Mouse (Mus musculus): Measurements from ENCODE around the gene Mfrp.
A peak's percentile ranks its signal among the peaks of the same experiment; 100 is the strongest.

The Mfrp gene

DNA sequence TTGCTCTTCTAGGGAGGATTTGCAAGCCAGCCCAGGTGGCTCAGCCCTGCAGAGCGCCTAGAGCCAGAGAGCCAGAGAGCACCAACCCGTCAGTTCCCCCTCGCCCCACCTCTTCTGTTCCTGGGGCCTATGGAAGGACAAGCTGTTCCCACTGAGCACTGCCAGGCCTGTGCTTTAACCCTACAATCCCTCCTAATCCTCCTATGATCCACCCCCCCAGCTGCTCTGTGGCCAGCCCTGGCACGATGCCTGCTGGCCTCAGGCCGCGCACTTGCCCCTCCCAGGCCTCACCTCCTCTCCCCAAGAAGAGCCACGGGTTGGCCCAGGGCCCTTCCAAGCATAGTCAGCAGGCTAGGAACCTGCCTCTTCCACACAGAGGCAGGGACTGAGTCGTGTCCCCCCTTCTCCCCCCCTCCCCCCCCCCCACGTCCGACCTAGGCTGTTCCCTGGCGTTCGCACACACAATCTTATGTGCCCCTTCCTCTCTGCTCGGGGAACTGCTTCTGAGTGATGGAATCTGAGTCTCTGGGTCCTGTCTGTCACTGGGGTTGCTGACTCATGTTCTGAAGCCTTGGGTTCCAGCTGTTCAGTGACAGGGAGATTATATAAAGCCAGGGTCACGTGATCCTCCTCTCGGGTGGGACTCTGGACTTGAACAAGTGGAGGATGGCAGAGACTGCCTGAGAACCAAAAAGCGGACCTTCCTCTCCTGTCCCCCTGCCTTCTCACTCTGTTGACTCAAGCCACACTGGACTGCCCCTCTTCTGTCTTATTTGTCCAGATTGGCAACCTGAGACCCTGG, 22.4 kb upstream of the Mfrp start:
- DNase-seq (ENCODE audit: low spot score), result peak; percentile 90

DNA sequence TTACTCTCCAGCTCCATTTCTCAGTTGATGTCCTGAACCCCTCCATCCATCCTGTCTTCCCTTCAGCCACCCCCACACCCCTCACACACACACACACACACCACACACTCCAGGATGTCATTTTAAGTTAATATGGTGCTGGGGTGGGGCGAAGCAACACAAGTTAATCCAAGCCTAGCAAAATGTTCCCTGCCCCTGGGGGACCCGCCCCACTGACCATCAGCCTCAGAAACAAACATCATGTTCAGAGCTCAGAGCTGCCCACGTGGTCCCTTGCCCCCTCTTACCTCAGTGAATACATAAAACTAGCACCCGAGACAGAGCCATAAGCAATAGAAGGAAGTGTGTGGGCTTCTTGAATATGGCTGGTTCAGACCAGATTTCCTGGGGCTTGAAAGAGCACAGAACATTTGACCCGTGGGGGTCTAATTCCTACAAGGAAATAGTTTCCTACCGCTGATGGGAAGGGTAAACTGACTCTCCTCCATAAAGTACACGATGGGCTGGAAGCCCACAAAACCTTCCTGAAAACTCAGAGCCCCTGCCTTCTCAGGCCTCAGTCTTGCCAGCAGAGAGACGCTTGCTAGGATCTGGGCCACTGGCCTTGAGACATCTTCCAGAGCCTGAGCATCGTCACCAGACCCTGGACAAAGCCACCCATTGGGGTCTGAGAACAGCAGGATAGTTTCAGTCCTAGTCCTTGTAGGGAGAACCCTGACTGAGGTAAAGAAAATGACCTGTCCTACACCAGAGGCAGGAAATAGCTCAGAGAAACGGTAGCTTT, 21.3 kb upstream of the Mfrp start:
- no peak for DNase-seq (ENCODE audit: low spot score)

DNA sequence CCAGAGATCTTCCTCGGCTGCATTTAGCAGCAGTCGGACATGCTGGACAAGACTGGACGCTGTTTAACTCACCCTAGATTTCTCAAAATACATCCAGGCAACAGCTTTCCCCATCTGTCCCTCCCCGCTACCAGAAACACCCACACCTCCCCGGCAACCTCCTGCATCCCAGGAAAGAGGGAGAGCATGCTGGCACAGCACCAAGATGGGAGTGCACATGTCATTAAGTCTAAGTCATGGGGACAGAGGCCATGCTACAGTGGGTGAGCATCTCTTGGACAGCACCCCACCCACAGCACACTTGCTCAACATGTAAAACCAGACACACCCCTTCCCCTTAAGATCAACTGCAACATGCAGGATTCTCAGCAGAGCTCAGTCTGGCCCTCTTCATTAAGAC, 20.6 kb upstream of the Mfrp start:
- DNase-seq (ENCODE audit: low spot score), result no peak

DNA sequence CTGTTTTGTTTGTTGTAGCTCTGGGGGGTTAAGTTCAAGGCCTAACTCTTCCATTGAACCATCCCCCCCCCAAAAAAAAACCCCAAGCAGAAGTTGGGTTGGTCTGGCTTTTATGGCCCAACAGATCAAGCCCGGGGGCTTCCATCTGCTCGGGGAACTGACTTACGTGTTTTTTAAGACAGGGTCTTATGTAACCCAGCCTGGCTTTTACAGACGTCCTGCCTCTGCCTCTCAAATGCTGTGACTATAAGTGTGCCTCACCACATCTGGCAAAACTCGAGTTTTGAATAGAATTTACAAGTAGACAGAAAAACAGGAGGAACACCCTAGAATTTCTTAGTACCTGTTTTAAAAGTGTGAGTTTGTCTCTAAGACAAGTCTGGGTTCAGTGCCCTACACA, 19.9 kb upstream of the Mfrp start:
- no peak for DNase-seq (ENCODE audit: low spot score)

DNA sequence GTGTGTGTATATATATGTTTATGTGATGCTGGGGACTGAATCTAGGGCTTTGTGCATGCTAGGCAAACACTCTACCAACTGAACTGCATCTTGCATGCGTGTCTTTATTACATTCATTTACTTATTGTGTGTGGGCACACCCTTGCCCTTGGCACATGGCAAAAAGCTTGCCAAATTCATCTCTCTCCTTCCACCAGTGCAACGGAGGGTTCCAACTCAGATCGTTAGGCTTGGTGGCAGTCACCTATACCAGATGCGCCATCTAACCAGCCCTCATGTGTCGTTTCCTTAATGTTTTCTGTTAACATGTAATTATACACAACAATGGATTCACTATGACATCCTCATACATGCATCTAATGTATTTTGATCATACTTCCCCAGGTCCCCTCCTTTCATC, 19.3 kb upstream of the Mfrp start:
- DNase-seq (ENCODE audit: low spot score), result no peak

DNA sequence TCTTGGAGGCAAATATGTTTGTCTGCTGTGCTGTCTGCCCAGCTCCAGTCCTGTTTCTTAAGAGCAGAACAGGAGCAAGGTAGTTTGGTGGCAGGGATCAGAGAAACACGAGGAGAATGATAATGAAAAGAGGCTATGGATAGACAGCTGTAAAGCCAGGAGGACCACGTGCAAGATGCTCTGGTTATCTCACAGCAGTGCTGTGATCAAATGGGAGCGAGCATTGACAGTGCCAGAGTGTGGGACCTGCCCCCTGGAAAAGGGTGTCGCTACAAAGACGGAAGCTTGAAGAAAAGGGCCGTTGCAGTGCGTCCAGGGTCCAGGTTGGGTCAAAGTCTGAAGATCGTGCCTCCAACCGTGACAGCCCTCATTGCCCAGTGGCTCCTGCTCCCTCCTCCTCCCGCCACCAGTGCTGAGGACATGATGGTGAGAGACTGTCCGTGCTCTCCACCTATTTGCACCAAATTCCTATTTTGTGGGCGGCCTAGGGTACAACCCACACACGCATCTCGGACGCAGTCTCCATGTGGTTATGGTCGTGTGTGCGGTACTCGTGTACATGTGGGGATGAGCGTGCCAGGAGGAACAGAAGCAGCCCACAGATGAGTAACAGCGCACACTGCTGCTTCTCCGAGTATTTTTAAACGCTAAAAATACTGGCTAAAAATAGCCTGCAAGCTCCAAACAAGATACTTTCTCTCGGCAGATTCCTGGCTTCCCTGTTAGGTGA, 18.0 kb upstream of the Mfrp start:
- DNase-seq (ENCODE audit: low spot score), result peak; percentile 44

DNA sequence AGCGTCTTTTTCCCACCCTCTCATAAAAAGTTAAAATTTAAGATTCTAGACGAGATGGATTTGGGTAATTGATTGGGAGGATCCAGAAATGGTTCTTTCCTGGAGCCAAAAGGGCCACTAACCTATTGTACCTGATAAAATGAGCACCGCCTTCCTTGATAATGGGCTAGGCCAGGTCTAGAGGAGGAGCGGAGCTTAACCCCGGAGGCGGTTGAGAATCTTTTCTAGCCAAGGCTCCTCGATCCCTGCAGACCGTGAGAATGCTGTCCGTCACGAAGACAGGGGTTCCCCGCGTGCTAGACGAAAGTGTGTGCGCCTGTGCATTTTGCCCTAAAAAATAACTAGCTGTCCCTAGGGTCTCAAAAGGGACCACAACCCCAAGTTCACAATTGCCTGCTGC, 17.3 kb upstream of the Mfrp start:
- no peak for DNase-seq (ENCODE audit: low spot score)

DNA sequence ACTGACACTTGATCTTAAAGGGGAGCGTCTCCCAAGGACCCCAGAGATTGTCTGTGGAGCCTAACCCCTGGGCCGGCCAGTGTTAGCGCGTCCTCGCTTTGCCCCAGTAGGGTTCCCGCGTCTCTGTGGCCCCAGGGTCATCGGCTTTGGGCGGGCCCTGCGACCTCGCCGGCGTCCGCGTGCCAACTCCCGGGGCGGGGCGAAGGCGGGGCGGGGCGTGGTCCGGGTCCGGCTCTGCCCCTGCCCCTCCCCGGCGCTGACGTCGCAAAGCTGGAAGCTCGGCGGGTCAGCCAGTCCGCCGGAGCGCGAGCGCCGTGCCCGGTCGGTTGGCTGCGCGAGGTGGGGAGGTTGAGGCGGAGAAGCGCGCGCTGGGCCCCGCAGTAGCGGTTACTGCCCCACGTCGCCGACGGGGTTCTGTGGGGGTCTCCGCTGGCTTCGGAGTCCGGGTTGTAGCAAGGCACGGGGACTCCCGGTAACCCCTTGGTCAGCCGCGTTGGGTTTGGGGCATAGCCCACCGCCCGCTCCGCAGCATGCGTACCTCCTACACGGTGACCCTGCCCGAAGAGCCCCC, 16.8 kb upstream of the Mfrp start:
- peak; percentile 98 for DNase-seq (ENCODE audit: low spot score)

DNA sequence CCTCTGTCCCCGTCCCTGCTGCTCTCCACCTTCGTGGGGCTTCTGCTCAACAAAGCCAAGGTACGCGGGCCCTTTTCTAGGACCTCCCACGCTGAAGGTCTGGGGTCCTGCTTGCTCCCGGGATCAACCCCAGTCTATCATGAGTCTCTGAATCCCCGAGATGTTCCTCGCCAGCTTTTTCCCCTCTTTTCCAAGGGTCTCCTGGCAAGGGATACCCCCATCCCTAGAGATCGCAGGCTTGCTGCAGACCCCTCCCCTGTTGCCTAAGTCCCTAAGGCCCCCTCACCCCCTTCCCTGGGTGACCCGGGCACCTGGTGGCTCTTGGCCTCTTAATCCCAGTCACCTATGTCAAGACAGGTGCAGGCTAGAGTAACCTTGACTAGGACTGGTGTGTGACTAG, 16.3 kb upstream of the Mfrp start:
- peak; percentile 39 for DNase-seq (ENCODE audit: low spot score)

DNA sequence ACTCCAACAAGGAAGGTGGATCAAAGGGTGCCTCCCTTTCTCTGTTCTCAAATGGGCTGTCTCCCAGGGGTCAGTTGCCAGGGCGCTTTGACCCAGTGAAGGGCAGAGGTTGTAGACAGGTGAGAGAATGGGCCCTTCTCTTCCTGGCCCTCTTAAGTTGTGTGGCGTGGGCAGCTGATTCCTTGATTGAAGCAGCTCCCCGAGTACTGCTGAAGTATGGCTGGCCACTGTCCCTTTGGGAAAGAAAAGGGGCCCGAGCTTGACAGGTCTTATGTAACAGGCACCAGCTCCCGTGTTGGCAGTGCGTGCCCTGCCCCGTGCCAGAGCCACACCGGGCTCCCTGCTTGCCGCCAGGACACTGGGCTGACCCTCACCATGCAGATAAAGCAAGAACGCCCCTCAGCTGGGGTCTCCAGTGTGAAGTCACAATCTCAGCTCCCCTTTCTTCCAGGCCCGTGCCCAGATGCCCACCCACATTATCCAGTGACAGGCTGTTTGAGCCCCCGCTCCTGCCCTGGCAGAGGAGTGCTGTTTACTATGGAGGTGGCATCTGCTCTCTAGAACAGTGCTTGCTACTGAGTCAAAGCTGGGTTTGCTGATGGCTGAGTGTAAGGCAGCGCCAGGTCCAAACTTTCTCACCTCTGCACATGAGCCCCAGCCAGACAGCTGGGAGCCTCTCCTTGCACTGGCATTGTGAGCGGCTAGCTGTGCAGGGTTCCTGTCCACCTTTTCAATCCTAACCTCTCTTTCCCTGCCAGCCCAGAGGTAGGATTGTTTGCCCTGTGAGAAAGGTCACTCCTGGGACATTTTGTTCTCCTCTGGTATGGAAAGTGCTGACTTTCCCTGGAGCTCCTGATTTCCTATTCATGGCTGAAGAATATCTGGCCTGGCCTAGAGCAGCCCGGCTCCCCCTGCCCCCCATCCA, 15.5 kb upstream of the Mfrp start:
- peak; percentile 39 for DNase-seq (ENCODE audit: low spot score)

DNA sequence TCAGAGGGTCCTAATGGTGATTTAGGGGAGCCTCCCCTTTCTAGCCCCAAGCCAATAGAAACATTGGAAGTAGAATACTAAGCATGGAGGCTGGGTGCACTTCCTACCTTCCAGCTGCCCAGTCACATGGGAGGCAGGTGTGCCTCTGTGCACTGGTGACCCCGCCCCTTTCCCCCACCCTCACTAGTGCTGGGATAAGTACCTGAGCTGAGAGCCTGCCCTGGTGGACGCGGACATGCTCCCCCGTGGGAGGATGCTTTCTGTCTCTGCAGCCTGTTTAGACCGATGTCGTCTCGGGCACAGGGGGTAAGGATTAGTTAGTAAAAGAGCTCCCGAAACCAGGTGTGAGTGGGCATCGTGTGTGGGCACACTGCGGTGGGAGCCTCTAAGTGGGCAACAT, 14.6 kb upstream of the Mfrp start:
- DNase-seq (ENCODE audit: low spot score), result no peak

DNA sequence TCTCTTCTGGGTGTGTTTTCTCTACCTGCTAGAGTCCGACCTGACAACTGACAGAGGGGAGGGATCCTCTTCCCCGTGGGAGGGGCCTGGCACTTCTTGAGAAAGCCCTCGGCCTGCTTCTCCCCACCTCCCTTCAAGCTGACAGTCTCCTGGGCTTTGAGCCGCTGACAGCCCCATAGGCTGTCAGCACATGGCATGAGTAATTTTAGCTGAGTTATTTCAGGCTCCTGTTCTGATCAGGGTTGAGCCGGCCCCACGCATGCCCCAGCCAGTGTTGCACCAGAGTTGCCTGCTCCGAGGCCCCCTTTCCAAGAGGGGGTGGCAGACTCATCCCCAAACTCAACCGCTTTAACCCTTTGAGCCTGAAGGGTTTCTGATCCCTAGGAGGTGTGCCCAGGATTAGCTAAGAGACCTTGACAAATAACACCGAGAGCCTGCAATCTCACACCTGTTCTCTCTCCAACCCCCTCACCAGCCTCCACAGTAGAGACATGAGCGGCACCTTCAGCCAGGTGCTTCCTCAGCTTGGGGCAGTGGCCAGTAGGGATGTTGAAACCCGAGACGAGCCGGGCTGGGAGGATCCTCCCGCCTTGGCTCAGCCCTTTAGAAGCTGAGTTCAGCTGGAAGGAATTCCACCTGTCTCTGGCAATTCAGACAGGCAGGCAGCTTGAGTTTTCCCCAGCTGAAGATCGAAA, 13.6 kb upstream of the Mfrp start:
- DNase-seq (ENCODE audit: low spot score), result no peak

DNA sequence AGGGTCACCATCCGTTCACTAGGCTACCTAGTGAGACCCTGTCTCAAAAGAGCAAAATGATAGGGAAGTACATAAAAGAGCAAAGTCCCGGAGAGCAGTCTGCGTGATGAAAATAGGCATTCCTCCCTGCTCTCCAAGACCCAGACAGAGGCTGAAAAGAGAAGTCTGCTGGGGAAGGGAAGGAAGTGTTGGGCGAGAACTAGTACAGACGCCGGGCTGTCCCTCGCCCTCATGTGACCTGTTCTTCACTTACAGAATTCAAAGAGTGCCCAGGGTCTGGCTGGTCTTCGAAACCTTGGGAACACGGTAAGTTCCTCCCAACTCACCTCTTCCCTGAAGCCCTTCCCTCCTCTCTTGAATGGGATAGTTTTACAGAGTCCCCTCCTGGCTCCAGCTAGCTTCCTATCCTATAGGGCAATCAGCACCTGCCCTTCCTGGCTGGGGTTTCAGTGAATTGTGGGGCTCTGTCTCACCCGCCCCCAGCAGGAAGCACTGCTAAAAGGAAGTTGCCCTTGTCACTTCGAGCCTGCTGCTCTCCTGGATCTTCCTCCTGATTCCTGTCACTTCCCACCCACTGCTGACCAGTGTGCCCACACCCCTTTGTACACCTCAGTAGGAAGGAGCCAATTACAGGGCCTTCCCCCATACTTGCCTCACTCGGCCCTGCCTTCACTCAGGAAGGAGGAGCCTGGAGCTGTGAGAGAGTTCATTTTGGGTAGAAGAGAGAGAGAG, 12.5 kb upstream of the Mfrp start:
- DNase-seq (ENCODE audit: low spot score), result no peak

DNA sequence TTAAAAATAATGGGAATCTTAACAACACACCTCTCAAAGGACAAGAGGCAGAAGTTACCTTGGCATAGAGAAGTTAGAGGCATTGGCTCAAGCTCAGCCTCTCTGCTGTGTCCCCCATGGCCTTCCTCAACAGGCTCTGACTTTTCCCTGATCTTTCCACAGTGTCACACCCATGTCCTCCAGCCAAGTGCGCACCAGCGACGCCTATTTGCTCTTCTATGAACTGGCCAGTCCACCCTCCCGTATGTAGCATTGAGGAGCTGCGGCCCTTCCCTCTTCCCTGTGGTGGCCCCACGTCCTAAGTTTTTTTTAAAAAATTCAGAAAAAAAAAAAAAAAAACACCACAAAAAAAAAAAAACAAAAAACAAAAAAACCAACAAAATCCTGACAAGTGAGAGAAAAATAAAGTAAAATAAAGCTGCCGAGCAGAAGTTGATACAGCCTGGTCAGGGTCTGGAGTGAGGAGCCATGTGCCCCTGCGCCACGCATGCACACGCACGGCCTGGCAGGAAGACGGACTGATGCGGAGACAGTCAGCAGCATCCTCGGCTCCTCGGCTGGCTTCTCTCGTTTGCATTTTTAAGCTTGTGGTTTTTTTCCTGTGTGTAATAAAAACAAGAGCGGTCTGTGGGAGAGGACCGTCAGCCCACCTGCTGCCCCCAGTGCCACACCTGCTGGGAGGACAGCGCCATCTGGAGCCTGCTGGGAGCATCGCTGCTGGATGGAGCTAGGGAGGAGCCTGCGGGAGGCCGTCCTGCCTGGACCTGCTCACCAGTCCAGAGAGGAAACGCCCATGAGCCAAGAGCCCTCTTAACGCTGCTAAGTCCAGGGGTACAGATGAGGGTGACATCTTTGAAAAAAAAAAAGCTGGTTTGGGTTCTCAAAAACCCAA, 7.7 kb upstream of the Mfrp start:
- DNase-seq (ENCODE audit: low spot score), result peak; percentile 87

DNA sequence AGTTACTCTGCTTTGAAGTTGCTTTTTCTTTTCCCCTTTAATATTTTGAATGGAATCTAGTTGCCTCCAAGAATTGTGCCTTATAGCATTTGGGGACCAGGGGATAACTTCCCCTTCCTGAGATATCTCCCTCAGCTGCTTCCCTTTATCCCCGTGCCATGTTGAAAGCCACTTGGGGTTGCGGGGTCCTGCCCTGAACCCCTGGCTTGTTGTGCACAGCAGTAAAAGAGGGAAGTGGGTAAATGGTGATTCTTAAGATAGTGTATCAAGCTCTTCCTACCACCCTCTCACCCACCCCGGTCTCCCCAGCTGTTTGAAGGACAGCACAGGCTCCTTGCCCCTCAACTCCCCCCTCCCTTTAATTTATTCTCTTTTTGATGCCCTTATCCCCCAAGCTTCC, 6.8 kb upstream of the Mfrp start:
- DNase-seq (ENCODE audit: low spot score), result no peak

DNA sequence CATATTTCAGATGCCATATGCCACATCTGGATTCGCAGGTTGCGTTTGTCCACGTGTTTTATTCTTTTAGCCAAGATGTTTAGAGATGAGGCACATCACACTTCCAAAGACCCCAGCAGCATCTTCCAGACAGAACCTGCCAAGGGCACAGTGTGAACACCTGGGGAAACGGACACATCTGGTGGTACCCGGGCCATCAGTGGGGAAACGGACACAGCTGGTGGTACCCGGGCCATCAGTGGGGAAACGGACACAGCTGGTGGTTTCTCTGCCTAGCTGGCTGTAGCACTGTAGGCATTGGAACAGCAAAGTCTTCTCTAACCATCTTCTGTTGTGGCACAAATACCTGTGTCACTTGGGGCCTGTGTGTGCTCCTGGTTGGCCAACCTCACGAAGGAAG, 5.7 kb upstream of the Mfrp start:
- no peak for DNase-seq (ENCODE audit: low spot score)

DNA sequence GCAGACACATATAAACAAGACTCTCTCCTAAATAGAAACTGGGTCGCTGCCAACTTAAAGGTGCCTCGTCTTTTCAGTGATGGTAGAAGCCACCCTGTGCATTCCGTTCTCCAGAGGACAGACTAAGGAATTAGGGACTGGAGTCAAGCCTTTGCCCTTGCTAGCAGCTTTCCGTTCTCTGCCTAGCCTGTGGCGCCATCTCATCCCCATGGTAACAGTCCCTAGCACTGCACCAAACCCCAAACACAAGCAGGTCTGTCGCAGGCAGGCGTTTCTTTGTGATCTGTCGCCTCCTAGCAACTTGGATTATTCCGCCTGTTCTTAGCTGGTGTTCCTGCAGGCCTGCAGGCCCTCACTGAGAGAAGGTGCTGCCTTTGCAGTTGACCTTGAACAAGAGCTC, 5.0 kb upstream of the Mfrp start:
- DNase-seq (ENCODE audit: low spot score), result no peak

DNA sequence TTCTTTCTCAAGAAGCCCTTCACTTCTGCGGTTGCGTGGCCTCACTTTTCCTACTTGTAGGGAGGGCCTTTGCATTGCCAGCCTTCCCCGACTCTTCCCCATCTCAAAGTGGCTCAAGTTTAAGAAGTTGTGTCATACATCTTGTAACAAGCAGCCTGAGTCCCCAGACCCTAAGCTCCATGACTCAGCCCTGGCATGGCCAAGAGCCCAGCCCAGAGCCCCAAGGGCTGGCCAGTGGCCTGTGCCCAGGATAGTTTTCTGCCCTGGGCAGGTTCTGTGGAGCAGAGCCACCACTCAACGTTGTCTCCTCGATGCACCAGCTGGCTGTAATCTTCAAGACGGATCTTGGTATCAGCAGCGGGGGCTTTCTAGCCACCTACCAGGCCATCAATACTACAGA, 3.4 kb downstream of the Mfrp start:
- DNase-seq (ENCODE audit: low spot score), result no peak

DNA sequence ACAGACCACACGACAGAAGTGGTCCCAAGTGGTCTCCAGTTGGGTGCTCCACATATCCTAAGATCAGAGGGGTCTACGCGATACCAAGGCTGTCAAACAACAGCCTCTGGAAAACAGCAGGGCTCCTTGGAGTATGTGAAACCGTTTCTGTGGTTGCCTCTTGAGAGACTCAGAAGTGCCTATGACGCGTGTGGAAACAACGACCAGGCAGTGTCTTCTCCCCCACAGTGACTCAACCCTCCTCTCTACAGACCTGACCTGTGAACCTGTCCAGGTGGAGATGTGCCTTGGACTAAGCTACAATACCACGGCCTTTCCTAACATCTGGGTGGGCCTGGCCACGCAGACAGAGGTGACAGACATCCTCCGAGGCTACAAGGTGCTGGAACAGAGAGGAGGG, 4.3 kb downstream of the Mfrp start:
- DNase-seq (ENCODE audit: low spot score), result no peak
